Mouse (Mus musculus) heart, postnatal 0 days (tissue): ENCODE data around the gene Pex11a.

Experiments
- CTCF ChIP-seq: IDR thresholded peaks from 2 replicates; pipeline ENCODE4 v1.5.1; 2016; ENCODE audit warnings: antibody characterized with exemption, control low read depth, low read depth
- EP300 ChIP-seq: IDR thresholded peaks from 2 replicates; pipeline ENCODE4 v1.6.1; 2016; ENCODE audit warnings: antibody characterized with exemption, low read depth

DNA sequence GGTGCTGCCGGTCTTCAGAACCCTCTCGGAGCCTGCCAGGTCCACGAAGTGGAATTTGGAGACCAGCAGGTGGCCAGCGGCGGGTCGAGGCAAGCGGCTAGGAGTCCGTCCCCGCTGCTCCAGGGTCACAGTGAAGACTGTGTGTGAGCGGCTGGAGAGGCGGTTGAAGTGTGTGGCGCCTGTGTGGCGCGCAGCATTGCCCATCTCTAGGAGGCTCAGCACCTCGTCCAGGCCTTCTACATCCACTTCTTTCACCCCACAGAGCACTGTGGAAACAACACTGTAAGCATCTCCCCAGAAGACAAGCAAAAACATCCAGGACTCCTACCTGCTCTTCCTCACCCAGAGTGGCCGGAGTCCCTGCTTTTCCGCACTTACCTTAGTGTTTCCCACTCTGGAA, 32.1 kb downstream of the Pex11a start:
- no peak for TF ChIP-seq CTCF
- no peak for TF ChIP-seq EP300
